Mouse (Mus musculus) limb, embryonic 14.5 days (tissue): Measurements from ENCODE around the gene Cacng7. TPM values are rescaled to one million over a fixed set of nuclear protein-coding genes. Genes with fewer than 3 reads are reported as not detected.
A peak's percentile ranks its signal among the peaks of the same experiment; 100 is the strongest.

ENCODE experiments used
- ATAC-seq: fragments of 200-750 bp; cut with Nextera tagmentation; 2 replicates; pipeline ENCODE4 v1.8.0; 2017; ENCODE audit warnings: low read depth, moderate number of reproducible peaks, moderate TSS enrichment; ENCODE audit not compliant: low FRiP score
- DNase-seq: peaks from one replicate; pipeline ENCODE4 v3.0.0-alpha.2; 2015; ENCODE audit warnings: low spot score
- H3K27ac ChIP-seq: fragments of 300-500 bp; sonication (generic); replicated peaks from 2 replicates; pipeline ENCODE4 v1.5.1; 2014; ENCODE audit warnings: low read depth, mild to moderate bottlenecking, low read length, moderate library complexity, mixed read lengths
- H3K27me3 ChIP-seq: fragments of 300-500 bp; sonication (generic); 2 replicates; pipeline ENCODE4 v1.6.1; 2014; ENCODE audit warnings: low read length, mixed read lengths; ENCODE audit not compliant: control insufficient read depth, insufficient read depth
- H3K36me3 ChIP-seq: fragments of 300-500 bp; sonication (generic); 2 replicates; pipeline ENCODE4 v1.6.1; 2014; ENCODE audit warnings: mild to moderate bottlenecking, low read length, moderate library complexity, mixed read lengths; ENCODE audit not compliant: control insufficient read depth, insufficient read depth
- H3K4me1 ChIP-seq: fragments of 300-500 bp; sonication (generic); 2 replicates; pipeline ENCODE4 v1.6.1; 2014; ENCODE audit warnings: antibody characterized with exemption, low read length, mixed read lengths; ENCODE audit not compliant: control insufficient read depth, insufficient read depth
- H3K4me2 ChIP-seq: fragments of 300-500 bp; sonication (generic); replicated peaks from 2 replicates; pipeline ENCODE4 v1.6.1; 2014; ENCODE audit warnings: low read depth, mild to moderate bottlenecking, low read length, moderate library complexity; ENCODE audit not compliant: severe bottlenecking
- H3K4me3 ChIP-seq: fragments of 300-500 bp; sonication (generic); replicated peaks from 2 replicates; pipeline ENCODE4 v1.5.1; 2014; ENCODE audit warnings: low read length
- H3K9ac ChIP-seq: fragments of 300-500 bp; sonication (generic); 2 replicates; pipeline ENCODE4 v1.6.1; 2014; ENCODE audit warnings: mild to moderate bottlenecking, low read depth, low read length, moderate library complexity; ENCODE audit not compliant: severe bottlenecking
- H3K9me3 ChIP-seq: fragments of 300-500 bp; sonication (generic); 2 replicates; pipeline ENCODE4 v1.6.1; 2016; ENCODE audit warnings: low read length; ENCODE audit not compliant: control insufficient read depth
- POLR2A ChIP-seq: fragments of 200-500 bp; IDR thresholded peaks from 2 replicates; pipeline ENCODE4 v1.8.0; 2012; ENCODE audit warnings: inconsistent platforms, mild to moderate bottlenecking, moderate library complexity, borderline replicate concordance; ENCODE audit not compliant: insufficient read depth, insufficient read length; ENCODE audit errors: extremely low read depth
- WGBS: fragments of 180-500 bp; shearing (Covaris S2); extraction: QIAGEN DNeasy Blood & Tissue Kit; methylation state at CpG from one replicate; pipeline ENCODE4 v1.1.7; 2014; 5-methylcytosine and 5-hydroxymethylcytosine counted together
- polyA plus RNA-seq, 2 experiments: library from polyadenylated mRNA; depleted of rRNA in 1 of 2; stranded (reverse) in 1 of 2; unstranded in 1 of 2; fragments of >200 nt; fragmentation: Nextera tagmentation in 1 of 2; extraction: Ambion mirVana in 1 of 2; gene quantifications; 2 replicates each; pipeline versions ENCODE4 v1.2.1 to v1.2.3; 2012 to 2014

Gene Cacng7
- polyA plus RNA-seq, 2 experiments, result 3.9 to 129 TPM

DNA sequence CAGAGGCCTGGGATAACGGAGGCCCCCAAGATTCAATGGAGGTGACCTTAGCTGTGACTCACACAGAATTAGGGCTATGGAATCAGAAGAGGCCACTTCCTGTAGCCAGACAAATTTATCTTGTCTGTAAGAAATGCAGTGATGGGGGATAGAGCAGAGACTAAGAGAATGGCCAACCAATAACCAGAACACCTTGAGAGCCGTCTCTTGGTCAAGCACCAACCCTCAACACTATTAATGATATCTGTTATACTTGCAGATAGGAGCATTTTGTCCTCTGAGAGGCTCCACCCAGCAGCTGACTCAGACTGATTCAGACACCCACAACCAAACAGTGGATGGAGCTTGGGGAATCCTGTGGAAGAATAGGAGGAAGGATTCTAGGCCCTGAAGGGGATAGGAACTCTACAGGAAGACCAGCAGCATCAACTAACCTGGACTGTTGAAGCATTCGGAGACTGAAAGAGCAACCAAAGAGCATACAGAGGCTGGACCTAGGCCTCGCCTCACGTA, 52.1 kb downstream of the Cacng7 start:
- ATAC-seq, result no peak
- H3K9me3 ChIP-seq, result no peaks in the 10 kb centered on the region
- H3K9ac ChIP-seq, result no peak overlapping the region
- no peak for DNase-seq
- no peak overlapping the region for H3K4me3 ChIP-seq
- H3K4me1 ChIP-seq, result 0 out of 2 replicates have a peak, but pooled peaks cover 3% of the 10 kb centered on the region
- no peaks in the 10 kb centered on the region for H3K36me3 ChIP-seq
- WGBS, result 88% methylated on average over 5 of the region's 5 CpGs
- no peaks in the 10 kb centered on the region for H3K27me3 ChIP-seq
- TF ChIP-seq POLR2A, result no peak
- no peak overlapping the region for H3K27ac ChIP-seq
- no peak overlapping the region for H3K4me2 ChIP-seq

GRCm38 (mm10) chr7:3386036-3386730, 53.4 kb downstream of the Cacng7 start:
- no peaks in the 10 kb centered on the region for H3K27me3 ChIP-seq
- peaks cover 5% of the 10 kb centered on the region; the same call in 1 of the 2 replicates for H3K4me1 ChIP-seq
- WGBS, result 76% methylated on average over 6 of the region's 6 CpGs
- H3K36me3 ChIP-seq, result no peaks in the 10 kb centered on the region
- H3K9ac ChIP-seq, result no peak overlapping the region
- no peaks in the 10 kb centered on the region for H3K9me3 ChIP-seq
- H3K4me2 ChIP-seq, result no peak overlapping the region
- H3K27ac ChIP-seq, result no peak overlapping the region
- DNase-seq (no peak), ATAC-seq (no peak)
- no peak for TF ChIP-seq POLR2A
- H3K4me3 ChIP-seq, result no peak overlapping the region

DNA sequence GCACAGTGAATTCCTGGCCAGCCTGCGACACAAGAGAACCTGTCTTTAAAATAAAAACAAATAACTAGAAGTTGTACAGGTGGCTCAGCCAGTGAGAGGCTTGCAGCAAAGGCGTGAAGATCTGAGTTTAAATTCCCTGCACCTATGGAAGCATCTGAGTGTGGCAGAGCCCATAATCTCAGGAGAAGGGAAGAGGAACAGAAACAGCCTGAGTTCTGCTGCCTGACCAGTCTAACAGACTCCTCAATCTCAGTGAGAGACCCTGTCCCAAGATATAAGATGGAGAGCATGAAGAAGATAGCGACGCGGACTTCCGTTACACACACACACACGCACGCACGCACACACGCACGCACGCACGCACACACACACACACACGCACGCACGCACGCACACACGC, 55.0 kb downstream of the Cacng7 start:
- Histone ChIP-seq H3K27me3 (no peaks in the 10 kb centered on the region), H3K4me3 (no peak overlapping the region), H3K27ac (no peak overlapping the region), H3K4me1 (peaks cover 13% of the 10 kb centered on the region; the same call in 1 of the 2 replicates), H3K4me2 (no peak overlapping the region), H3K36me3 (no peaks in the 10 kb centered on the region), H3K9me3 (no peaks in the 10 kb centered on the region), H3K9ac (no peak overlapping the region)
- WGBS, result 91% methylated on average over 18 of the region's 18 CpGs
- no peak for DNase-seq
- no peak for ATAC-seq
- TF ChIP-seq POLR2A, result no peak

DNA sequence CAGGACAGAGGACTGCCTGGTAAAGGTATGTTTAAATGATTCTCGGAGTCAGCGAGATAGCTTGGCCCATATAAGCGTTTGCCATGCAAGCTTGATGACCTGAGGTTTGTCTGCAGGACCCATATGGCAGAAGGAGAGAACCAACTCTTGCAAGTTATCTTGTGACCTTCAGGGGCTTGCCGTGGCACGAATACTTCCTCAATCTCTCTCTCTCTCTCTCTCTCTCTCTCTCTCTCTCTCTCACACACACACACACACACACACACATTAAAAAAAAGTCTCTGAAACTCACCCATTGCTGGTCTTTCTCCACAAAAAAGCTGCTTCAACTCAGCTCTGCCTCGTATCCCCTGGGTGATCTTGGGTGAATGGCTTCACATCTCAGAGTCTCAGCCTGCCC, 56.1 kb downstream of the Cacng7 start:
- H3K4me3 ChIP-seq, result 0 out of 2 replicates have a peak overlapping the region, but pooled peaks have one; percentile 42
- no peaks in the 10 kb centered on the region for H3K27me3 ChIP-seq
- H3K9me3 ChIP-seq, result no peaks in the 10 kb centered on the region
- no peak overlapping the region for H3K27ac ChIP-seq
- no peaks in the 10 kb centered on the region for H3K36me3 ChIP-seq
- TF ChIP-seq POLR2A, result no peak
- H3K4me2 ChIP-seq, result no peak overlapping the region
- peaks cover 13% of the 10 kb centered on the region; the same call in 1 of the 2 replicates for H3K4me1 ChIP-seq
- 50% methylated on average over 6 of the region's 6 CpGs for WGBS
- ATAC-seq, result no peak
- no peak for DNase-seq
- no peak overlapping the region for H3K9ac ChIP-seq

GRCm38 (mm10) chr7:3389444-3390412, 57.0 kb downstream of the Cacng7 start:
- DNase-seq, result peak; percentile 37
- H3K9ac ChIP-seq, result no peak overlapping the region
- H3K4me1 ChIP-seq, result peaks cover 13% of the 10 kb centered on the region; the same call in 1 of the 2 replicates
- H3K4me3 ChIP-seq, result peak overlapping the region; percentile 42
- peak; percentile 60; the same call in 1 of the 2 replicates for ATAC-seq
- WGBS, result 2% methylated on average over 14 of the region's 17 CpGs
- peak overlapping the region; percentile 70 for H3K4me2 ChIP-seq
- no peak for TF ChIP-seq POLR2A
- H3K27me3 ChIP-seq, result no peaks in the 10 kb centered on the region
- no peaks in the 10 kb centered on the region for H3K9me3 ChIP-seq
- no peak overlapping the region for H3K27ac ChIP-seq
- H3K36me3 ChIP-seq, result peaks cover 6% of the 10 kb centered on the region
